Mouse (Mus musculus): ENCODE results near the gene Ube2r2. TPM values are rescaled to one million over a fixed set of nuclear protein-coding genes. Genes with fewer than 3 reads are reported as not detected.
A peak's percentile ranks its signal among the peaks of the same experiment; 100 is the strongest.

Ube2r2 gene
- polyA plus RNA-seq, 1 experiment from 2014 or later: 93.9 TPM

DNA sequence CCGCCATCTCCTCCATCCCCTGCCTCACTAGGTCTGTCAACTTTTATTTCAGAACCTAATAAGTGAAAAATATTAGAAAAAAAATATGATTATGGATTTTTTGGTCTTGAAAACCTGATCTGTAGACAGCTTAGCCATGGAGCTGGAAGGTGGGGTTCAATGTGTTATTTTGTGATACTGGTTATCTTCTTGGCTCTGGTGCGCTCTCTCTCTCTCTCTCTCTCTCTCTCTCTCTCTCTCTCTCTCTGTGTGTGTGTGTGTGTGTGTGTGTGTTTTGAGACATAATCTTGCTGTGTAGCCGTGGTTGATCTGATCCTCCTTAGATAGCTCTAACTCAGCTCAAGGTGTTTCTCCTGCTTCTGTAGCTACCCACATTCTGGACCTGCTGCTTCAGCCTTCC lies 5.7 kb upstream of the Ube2r2 start:
- ATAC-seq (replicated peaks; ENCODE audit: low FRiP score, low read depth): no peak

DNA sequence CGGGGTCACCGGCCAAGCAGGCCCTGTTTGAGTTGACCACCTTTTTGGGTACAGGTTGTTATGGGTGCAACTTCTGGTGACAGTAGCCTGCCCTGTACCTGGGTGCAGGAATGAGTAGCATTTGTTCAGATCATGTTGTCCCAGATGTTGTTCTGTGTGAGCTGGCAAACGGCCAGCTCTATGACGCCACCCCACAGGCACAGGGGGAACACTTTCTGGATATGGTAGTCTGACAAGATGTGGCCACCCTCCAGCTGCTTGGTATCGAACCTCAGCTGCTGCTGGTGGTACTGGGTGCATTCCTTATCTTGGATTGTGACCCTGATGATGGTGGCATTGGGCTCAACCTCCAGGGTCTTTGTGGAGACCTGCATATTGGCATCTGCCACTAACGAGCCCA lies 3.1 kb upstream of the Ube2r2 start:
- Histone ChIP-seq H3K27ac (no peak overlapping the region), H3K9me3 (replicated peaks; ENCODE audit: low read length) (no peaks in the 10 kb centered on the region), H3K9ac (ENCODE audit: low read depth, low read length) (no peak overlapping the region), H3K4me3 (replicated peaks; ENCODE audit: low read depth, low read length) (no peak overlapping the region), H3K4me1 (replicated peaks; ENCODE audit: insufficient read depth, low read length) (no peaks in the 10 kb centered on the region), H3K36me3 (ENCODE audit: insufficient read depth, low read length) (no peaks in the 10 kb centered on the region), H3K4me2 (ENCODE audit: low read length) (no peak overlapping the region), H3K27me3 (ENCODE audit: insufficient read depth, low read length) (no peaks in the 10 kb centered on the region)
- DNase-seq (ENCODE audit: low spot score) (no peak), ATAC-seq (replicated peaks; ENCODE audit: low FRiP score, low read depth) (no peak)
- no peak for TF ChIP-seq CTCF (IDR thresholded peaks at IDR 0.05; ENCODE audit: low read depth)
- WGBS: 73% methylated on average over 6 of the region's 6 CpGs

More for the DNA sequence above, 5.7 kb upstream of the Ube2r2 start:
- no peak for DNase-seq (ENCODE audit: low spot score)
- TF ChIP-seq CTCF (IDR thresholded peaks at IDR 0.05; ENCODE audit: low read depth): no peak
- no peak overlapping the region for H3K27ac ChIP-seq
- H3K36me3 ChIP-seq (ENCODE audit: insufficient read depth, low read length): no peaks in the 10 kb centered on the region
- 72% methylated on average over 3 of the region's 3 CpGs for WGBS
- H3K9me3 ChIP-seq (replicated peaks; ENCODE audit: low read length): no peaks in the 10 kb centered on the region
- no peak overlapping the region for H3K4me3 ChIP-seq (replicated peaks; ENCODE audit: low read depth, low read length)
- no peaks in the 10 kb centered on the region for H3K27me3 ChIP-seq (ENCODE audit: insufficient read depth, low read length)
- no peak overlapping the region for H3K4me2 ChIP-seq (ENCODE audit: low read length)
- no peak overlapping the region for H3K9ac ChIP-seq (ENCODE audit: low read depth, low read length)
- no peaks in the 10 kb centered on the region for H3K4me1 ChIP-seq (replicated peaks; ENCODE audit: insufficient read depth, low read length)

DNA sequence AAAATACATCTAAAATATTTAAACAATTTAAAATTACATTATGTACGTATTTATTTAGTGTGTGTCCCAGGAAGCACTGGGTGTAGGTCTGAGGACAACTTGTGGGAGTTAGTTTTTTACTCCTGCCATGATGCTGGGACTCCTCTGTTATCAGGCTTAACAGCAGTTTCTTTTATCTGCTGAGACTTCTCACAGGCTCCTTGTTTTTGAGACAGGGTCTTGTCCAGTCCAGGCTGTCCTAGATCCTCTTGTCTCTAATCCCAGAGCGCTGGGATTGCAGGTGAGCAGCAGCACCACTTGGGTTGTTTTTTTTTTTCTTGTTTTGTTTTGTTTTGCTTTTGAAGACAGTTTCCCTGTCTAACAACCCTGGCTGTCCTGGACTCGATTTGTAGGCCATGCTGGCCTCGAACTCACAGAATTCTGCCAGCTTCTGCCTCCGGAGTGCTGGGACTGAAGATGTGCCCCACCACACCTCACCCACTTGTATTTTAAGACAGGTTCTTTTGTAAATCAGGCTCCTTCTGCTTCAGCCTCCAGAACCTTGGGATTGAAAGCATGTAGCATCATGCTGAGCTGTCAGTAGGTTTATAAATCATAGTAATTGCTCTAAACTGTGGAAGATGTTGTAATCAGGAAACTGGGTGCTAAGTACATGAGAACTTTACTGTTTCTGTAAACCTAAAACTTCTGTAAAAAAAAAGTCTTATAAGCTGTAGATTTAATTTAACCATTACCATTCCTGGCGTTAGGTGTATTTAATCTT lies 1.8 kb upstream of the Ube2r2 start:
- H3K27ac ChIP-seq: no peak overlapping the region
- peak; percentile 70 for DNase-seq (ENCODE audit: low spot score)
- no peaks in the 10 kb centered on the region for H3K4me1 ChIP-seq (replicated peaks; ENCODE audit: insufficient read depth, low read length)
- H3K27me3 ChIP-seq (ENCODE audit: insufficient read depth, low read length): no peaks in the 10 kb centered on the region
- H3K9me3 ChIP-seq (replicated peaks; ENCODE audit: low read length): no peaks in the 10 kb centered on the region
- no peak overlapping the region for H3K4me3 ChIP-seq (replicated peaks; ENCODE audit: low read depth, low read length)
- no peak for TF ChIP-seq CTCF (IDR thresholded peaks at IDR 0.05; ENCODE audit: low read depth)
- ATAC-seq (replicated peaks; ENCODE audit: low FRiP score, low read depth): no peak
- H3K36me3 ChIP-seq (ENCODE audit: insufficient read depth, low read length): no peaks in the 10 kb centered on the region
- no peak overlapping the region for H3K4me2 ChIP-seq (ENCODE audit: low read length)
- no peak overlapping the region for H3K9ac ChIP-seq (ENCODE audit: low read depth, low read length)
- WGBS: 69% methylated on average over 6 of the region's 6 CpGs

DNA sequence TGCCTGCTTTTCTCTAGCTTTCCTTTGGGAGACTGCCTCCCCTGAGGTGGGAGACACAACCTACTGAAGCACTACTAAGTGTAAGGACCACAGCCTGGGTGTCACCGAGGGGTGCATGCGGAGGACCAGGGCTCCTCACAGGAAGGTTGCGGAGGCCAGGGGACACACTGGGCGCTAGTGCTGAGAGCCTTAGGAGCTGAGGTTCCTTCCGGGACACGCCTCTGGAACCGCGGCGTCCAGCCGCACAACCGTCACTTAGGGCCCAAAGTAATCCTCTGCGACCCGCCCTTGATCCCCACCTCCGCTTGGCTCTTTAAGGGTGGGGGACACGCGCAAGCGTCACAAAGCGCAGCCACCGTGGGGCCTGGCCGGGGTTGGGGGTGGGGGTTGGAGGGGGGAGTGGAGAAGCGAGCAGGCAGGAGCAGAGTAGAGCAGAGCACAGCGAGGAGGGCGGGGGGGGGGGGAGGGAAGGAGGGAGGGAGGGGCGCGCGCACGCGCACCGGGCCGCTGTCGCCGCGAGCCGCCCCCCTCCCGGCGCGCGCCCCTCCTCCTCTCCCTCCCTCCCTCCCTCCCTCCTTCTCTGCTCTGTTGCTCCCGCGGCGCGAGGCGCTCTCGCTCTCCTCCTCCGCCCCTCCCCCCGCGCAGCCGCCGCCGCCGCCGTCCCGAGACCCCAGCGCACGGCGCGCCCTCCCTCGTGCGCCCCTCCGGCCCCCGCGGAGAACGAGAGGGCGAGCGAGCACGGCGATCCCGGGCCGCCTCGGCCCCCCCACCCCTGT lies 420 bp upstream of the Ube2r2 start:
- 0% methylated on average over 25 of the region's 70 CpGs for WGBS
- Histone ChIP-seq H3K36me3 (ENCODE audit: insufficient read depth, low read length) (no peaks in the 10 kb centered on the region), H3K9me3 (replicated peaks; ENCODE audit: low read length) (no peaks in the 10 kb centered on the region), H3K27ac (peak overlapping the region; percentile 99), H3K4me1 (replicated peaks; ENCODE audit: insufficient read depth, low read length) (no peaks in the 10 kb centered on the region), H3K9ac (ENCODE audit: low read depth, low read length) (peak overlapping the region; percentile 96), H3K4me3 (replicated peaks; ENCODE audit: low read depth, low read length) (peak overlapping the region; percentile 91), H3K4me2 (ENCODE audit: low read length) (peak overlapping the region; percentile 69), H3K27me3 (ENCODE audit: insufficient read depth, low read length) (no peaks in the 10 kb centered on the region)
- ATAC-seq (replicated peaks; ENCODE audit: low FRiP score, low read depth) (peak; percentile 91), DNase-seq (ENCODE audit: low spot score) (peak; percentile 91)
- no peak for TF ChIP-seq CTCF (IDR thresholded peaks at IDR 0.05; ENCODE audit: low read depth)

DNA sequence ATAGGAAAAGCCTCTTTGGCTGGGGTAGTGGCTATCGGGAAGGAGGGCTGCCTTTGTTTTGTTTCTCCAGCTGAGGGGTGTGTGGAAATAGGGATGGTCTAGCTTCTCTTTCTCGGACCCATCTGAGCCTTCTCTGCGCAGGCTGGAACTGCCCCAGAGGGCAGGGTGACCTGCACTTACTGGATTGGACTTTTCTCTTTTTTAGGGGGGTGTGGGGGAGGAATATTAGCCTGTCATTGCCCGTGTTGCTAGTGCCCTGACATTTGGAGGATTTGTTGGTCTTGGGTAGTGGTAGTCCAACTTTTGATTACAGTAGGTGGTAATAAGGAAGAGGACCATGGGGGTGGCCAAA lies 887 bp downstream of the Ube2r2 start:
- H3K4me3 ChIP-seq (replicated peaks; ENCODE audit: low read depth, low read length): peak overlapping the region; percentile 91
- peak overlapping the region; percentile 69 for H3K4me2 ChIP-seq (ENCODE audit: low read length)
- no peaks in the 10 kb centered on the region for H3K4me1 ChIP-seq (replicated peaks; ENCODE audit: insufficient read depth, low read length)
- no peaks in the 10 kb centered on the region for H3K9me3 ChIP-seq (replicated peaks; ENCODE audit: low read length)
- no peaks in the 10 kb centered on the region for H3K27me3 ChIP-seq (ENCODE audit: insufficient read depth, low read length)
- no peaks in the 10 kb centered on the region for H3K36me3 ChIP-seq (ENCODE audit: insufficient read depth, low read length)
- 0% methylated on average over 4 of the region's 4 CpGs for WGBS
- ATAC-seq (replicated peaks; ENCODE audit: low FRiP score, low read depth) (peak; percentile 33), DNase-seq (ENCODE audit: low spot score) (peak; percentile 55)
- H3K9ac ChIP-seq (ENCODE audit: low read depth, low read length): peak overlapping the region; percentile 96
- TF ChIP-seq CTCF (IDR thresholded peaks at IDR 0.05; ENCODE audit: low read depth): no peak
- H3K27ac ChIP-seq: peak overlapping the region; percentile 99

DNA sequence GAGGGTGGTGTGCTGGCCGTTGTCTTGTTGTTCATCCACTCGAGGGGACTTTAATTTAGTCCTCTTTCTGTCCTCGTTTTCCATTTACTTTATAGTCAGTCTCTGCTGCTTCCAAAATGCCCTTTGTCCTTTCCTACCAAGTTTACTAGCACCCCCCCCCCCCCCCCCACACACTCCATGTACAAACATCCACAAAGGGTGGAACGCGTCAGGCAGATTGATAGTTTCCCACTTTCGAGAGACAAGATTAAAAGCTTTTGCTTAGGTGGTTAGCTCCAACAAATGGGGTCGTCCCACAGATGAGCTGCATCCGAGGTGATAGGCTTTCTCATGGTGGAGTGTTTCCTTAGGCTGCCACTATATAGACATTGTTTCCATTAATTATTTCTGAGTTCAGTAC lies 1.3 kb downstream of the Ube2r2 start:
- no peak for TF ChIP-seq CTCF (IDR thresholded peaks at IDR 0.05; ENCODE audit: low read depth)
- Histone ChIP-seq H3K9ac (ENCODE audit: low read depth, low read length) (peak overlapping the region; percentile 96), H3K4me2 (ENCODE audit: low read length) (peak overlapping the region; percentile 69), H3K27me3 (ENCODE audit: insufficient read depth, low read length) (no peaks in the 10 kb centered on the region), H3K4me3 (replicated peaks; ENCODE audit: low read depth, low read length) (peak overlapping the region; percentile 91), H3K9me3 (replicated peaks; ENCODE audit: low read length) (no peaks in the 10 kb centered on the region), H3K27ac (peak overlapping the region; percentile 99), H3K36me3 (ENCODE audit: insufficient read depth, low read length) (no peaks in the 10 kb centered on the region), H3K4me1 (replicated peaks; ENCODE audit: insufficient read depth, low read length) (no peaks in the 10 kb centered on the region)
- ATAC-seq (replicated peaks; ENCODE audit: low FRiP score, low read depth) (no peak), DNase-seq (ENCODE audit: low spot score) (peak; percentile 27)
- WGBS: under 1% methylated on average over 8 of the region's 8 CpGs

All from kidney, postnatal 0 days (tissue).